Mouse (Mus musculus): ENCODE results near the gene Asic2. TPM values are rescaled to one million over a fixed set of nuclear protein-coding genes. Genes with fewer than 3 reads are reported as not detected.

Asic2 gene
- polyA plus RNA-seq, 1 experiment: 0.75 TPM

GRCm38 (mm10) chr11:80918332-80918731, 1049.9 kb downstream of the Asic2 start:
- no peaks in the 10 kb centered on the region for H3K4me1 ChIP-seq (ENCODE audit: control insufficient read depth, insufficient read depth, low read length)
- no peak for DNase-seq
- no peaks in the 10 kb centered on the region for H3K27me3 ChIP-seq (replicated peaks; ENCODE audit: control insufficient read depth, insufficient read depth, low read length)
- H3K4me3 ChIP-seq (ENCODE audit: insufficient read depth, low read depth, low read length): no peak overlapping the region
- WGBS: 88% methylated on average over 5 of the region's 5 CpGs
- H3K36me3 ChIP-seq (ENCODE audit: control insufficient read depth, insufficient read depth, low read length): no peaks in the 10 kb centered on the region
- TF ChIP-seq CTCF (conservative IDR thresholded peaks at IDR 0.05; ENCODE audit: insufficient read depth, insufficient read length, low read depth, low read length): no peak
- TF ChIP-seq POLR2A (IDR thresholded peaks at IDR 0.05; ENCODE audit: low read depth, low read length): no peak
- no peak overlapping the region for H3K27ac ChIP-seq (ENCODE audit: insufficient read depth, low read depth, low read length)

GRCm38 (mm10) chr11:80917688-80918087, 1050.6 kb downstream of the Asic2 start:
- DNase-seq: no peak
- Histone ChIP-seq H3K36me3 (ENCODE audit: control insufficient read depth, insufficient read depth, low read length) (no peaks in the 10 kb centered on the region), H3K4me3 (ENCODE audit: insufficient read depth, low read depth, low read length) (no peak overlapping the region), H3K27me3 (replicated peaks; ENCODE audit: control insufficient read depth, insufficient read depth, low read length) (no peaks in the 10 kb centered on the region), H3K27ac (ENCODE audit: insufficient read depth, low read depth, low read length) (no peak overlapping the region), H3K4me1 (ENCODE audit: control insufficient read depth, insufficient read depth, low read length) (no peaks in the 10 kb centered on the region)
- TF ChIP-seq CTCF (conservative IDR thresholded peaks at IDR 0.05; ENCODE audit: insufficient read depth, insufficient read length, low read depth, low read length) (0 out of 2 replicates have a peak, but pooled peaks have one; percentile 18), POLR2A (IDR thresholded peaks at IDR 0.05; ENCODE audit: low read depth, low read length) (no peak)

- no peak overlapping the region for H3K4me3 ChIP-seq (ENCODE audit: insufficient read depth, low read depth, low read length)
- H3K36me3 ChIP-seq (ENCODE audit: control insufficient read depth, insufficient read depth, low read length): no peaks in the 10 kb centered on the region
- TF ChIP-seq POLR2A (IDR thresholded peaks at IDR 0.05; ENCODE audit: low read depth, low read length): no peak
- TF ChIP-seq CTCF (conservative IDR thresholded peaks at IDR 0.05; ENCODE audit: insufficient read depth, insufficient read length, low read depth, low read length): no peak
- 32% methylated on average over 4 of the region's 4 CpGs for WGBS
- no peak for DNase-seq
- no peaks in the 10 kb centered on the region for H3K4me1 ChIP-seq (ENCODE audit: control insufficient read depth, insufficient read depth, low read length)
- no peak overlapping the region for H3K27ac ChIP-seq (ENCODE audit: insufficient read depth, low read depth, low read length)
- no peaks in the 10 kb centered on the region for H3K27me3 ChIP-seq (replicated peaks; ENCODE audit: control insufficient read depth, insufficient read depth, low read length)
Observed at GRCm38 (mm10) chr11:80913408-80914024, 1054.7 kb downstream of the Asic2 start.

GRCm38 (mm10) chr11:80912721-80913120, 1055.5 kb downstream of the Asic2 start:
- no peaks in the 10 kb centered on the region for H3K27me3 ChIP-seq (replicated peaks; ENCODE audit: control insufficient read depth, insufficient read depth, low read length)
- WGBS: 72% methylated on average over 5 of the region's 5 CpGs

GRCm38 (mm10) chr11:80907820-80908219, 1060.4 kb downstream of the Asic2 start:
- WGBS: 85% methylated on average over 6 of the region's 6 CpGs
- no peak for TF ChIP-seq POLR2A (IDR thresholded peaks at IDR 0.05; ENCODE audit: low read depth, low read length)
- no peak for TF ChIP-seq CTCF (conservative IDR thresholded peaks at IDR 0.05; ENCODE audit: insufficient read depth, insufficient read length, low read depth, low read length)
- H3K4me1 ChIP-seq (ENCODE audit: control insufficient read depth, insufficient read depth, low read length): no peaks in the 10 kb centered on the region
- H3K36me3 ChIP-seq (ENCODE audit: control insufficient read depth, insufficient read depth, low read length): no peaks in the 10 kb centered on the region
- no peak for DNase-seq
- H3K4me3 ChIP-seq (ENCODE audit: insufficient read depth, low read depth, low read length): no peak overlapping the region
- H3K27me3 ChIP-seq (replicated peaks; ENCODE audit: control insufficient read depth, insufficient read depth, low read length): no peaks in the 10 kb centered on the region
- H3K27ac ChIP-seq (ENCODE audit: insufficient read depth, low read depth, low read length): no peak overlapping the region

More at GRCm38 (mm10) chr11:80912721-80913120, 1055.5 kb downstream of the Asic2 start:
- Histone ChIP-seq H3K27ac (ENCODE audit: insufficient read depth, low read depth, low read length) (no peak overlapping the region), H3K4me3 (ENCODE audit: insufficient read depth, low read depth, low read length) (no peak overlapping the region), H3K4me1 (ENCODE audit: control insufficient read depth, insufficient read depth, low read length) (no peaks in the 10 kb centered on the region), H3K36me3 (ENCODE audit: control insufficient read depth, insufficient read depth, low read length) (no peaks in the 10 kb centered on the region)
- TF ChIP-seq POLR2A (IDR thresholded peaks at IDR 0.05; ENCODE audit: low read depth, low read length): no peak
- no peak for TF ChIP-seq CTCF (conservative IDR thresholded peaks at IDR 0.05; ENCODE audit: insufficient read depth, insufficient read length, low read depth, low read length)
- no peak for DNase-seq

- Histone ChIP-seq H3K4me3 (ENCODE audit: insufficient read depth, low read depth, low read length) (no peak overlapping the region), H3K27me3 (replicated peaks; ENCODE audit: control insufficient read depth, insufficient read depth, low read length) (no peaks in the 10 kb centered on the region), H3K36me3 (ENCODE audit: control insufficient read depth, insufficient read depth, low read length) (no peaks in the 10 kb centered on the region), H3K4me1 (ENCODE audit: control insufficient read depth, insufficient read depth, low read length) (no peaks in the 10 kb centered on the region), H3K27ac (ENCODE audit: insufficient read depth, low read depth, low read length) (no peak overlapping the region)
- WGBS: 40% methylated on average over 4 of the region's 4 CpGs
- peak; percentile 50 for DNase-seq
- TF ChIP-seq POLR2A (IDR thresholded peaks at IDR 0.05; ENCODE audit: low read depth, low read length) (no peak), CTCF (conservative IDR thresholded peaks at IDR 0.05; ENCODE audit: insufficient read depth, insufficient read length, low read depth, low read length) (peak; percentile 82)
Observed at GRCm38 (mm10) chr11:80906456-80906855, 1061.8 kb downstream of the Asic2 start.

- no peak for TF ChIP-seq CTCF (conservative IDR thresholded peaks at IDR 0.05; ENCODE audit: insufficient read depth, insufficient read length, low read depth, low read length)
- TF ChIP-seq POLR2A (IDR thresholded peaks at IDR 0.05; ENCODE audit: low read depth, low read length): no peak
- H3K4me3 ChIP-seq (ENCODE audit: insufficient read depth, low read depth, low read length): no peak overlapping the region
- WGBS: 90% methylated on average over 2 of the region's 2 CpGs
- H3K4me1 ChIP-seq (ENCODE audit: control insufficient read depth, insufficient read depth, low read length): no peaks in the 10 kb centered on the region
- no peaks in the 10 kb centered on the region for H3K27me3 ChIP-seq (replicated peaks; ENCODE audit: control insufficient read depth, insufficient read depth, low read length)
- no peak overlapping the region for H3K27ac ChIP-seq (ENCODE audit: insufficient read depth, low read depth, low read length)
- DNase-seq: no peak
- H3K36me3 ChIP-seq (ENCODE audit: control insufficient read depth, insufficient read depth, low read length): no peaks in the 10 kb centered on the region
Observed at GRCm38 (mm10) chr11:80904559-80904958, 1063.7 kb downstream of the Asic2 start.
